Mouse (Mus musculus) megakaryocyte, embryonic 14.5 days (primary cell): ENCODE results near the gene Chrm1.

Experiments
- FLI1 ChIP-seq: IDR thresholded peaks from 2 replicates; pipeline ENCODE4 v1.6.1; 2012; ENCODE audit warnings: low read length, inconsistent platforms, mixed read lengths
- GATA1 ChIP-seq: IDR thresholded peaks from 3 replicates; pipeline ENCODE4 v1.6.1; 2012; ENCODE audit warnings: mixed read lengths, low read length, inconsistent platforms, borderline replicate concordance

GRCm38 (mm10) chr19:8661821-8662307 lies 1.7 kb upstream of the Chrm1 start:
- TF ChIP-seq GATA1 (no peak), FLI1 (no peak)
